Mouse (Mus musculus): ENCODE results near the gene Ints3.
"Not testable (repeated sequence)": the region's sequence is repeated elsewhere in the genome, so short reads cannot be mapped to it uniquely, and the experiment has no call there.

The Ints3 gene

DNA sequence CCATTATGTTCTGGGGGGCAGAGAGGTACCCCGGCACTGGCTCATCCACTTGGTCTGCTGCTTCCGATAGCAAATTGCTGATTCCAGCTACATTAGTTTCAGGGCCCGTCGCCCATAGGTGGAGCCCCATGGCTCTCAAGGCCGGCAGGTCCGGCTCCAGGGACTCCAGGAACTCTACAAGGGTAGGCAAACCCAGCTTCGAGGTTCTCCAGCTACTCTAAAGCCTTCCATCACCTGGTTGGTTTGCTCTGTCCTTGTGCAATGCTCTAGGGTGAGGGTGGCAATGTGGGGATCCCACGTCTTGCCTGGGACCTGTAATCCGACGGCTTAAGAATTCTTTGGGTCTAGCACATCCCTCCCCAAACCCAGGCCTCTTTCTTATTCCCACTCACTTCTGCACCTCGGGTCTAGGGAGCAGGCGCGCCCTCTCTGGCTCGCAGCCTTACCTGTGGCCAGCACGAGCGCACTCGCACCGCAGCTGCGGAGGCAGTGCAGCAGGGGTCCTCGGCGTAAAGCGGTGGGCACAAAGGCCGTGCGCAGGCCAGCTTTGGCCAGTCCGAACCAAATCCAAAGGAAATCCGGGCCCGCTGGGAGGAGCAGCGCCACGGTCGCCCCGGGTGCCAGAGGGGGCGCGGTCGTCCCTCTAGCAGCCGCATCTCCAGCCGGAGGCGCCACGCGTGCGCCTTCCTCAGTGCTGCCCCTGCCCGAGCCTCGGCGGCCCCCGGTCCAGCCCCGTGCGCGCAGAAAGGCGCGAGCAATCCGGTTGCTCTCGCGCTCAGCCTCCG, 44.5 kb downstream of the Ints3 start:
- DNase-seq = peak; percentile 57

DNA sequence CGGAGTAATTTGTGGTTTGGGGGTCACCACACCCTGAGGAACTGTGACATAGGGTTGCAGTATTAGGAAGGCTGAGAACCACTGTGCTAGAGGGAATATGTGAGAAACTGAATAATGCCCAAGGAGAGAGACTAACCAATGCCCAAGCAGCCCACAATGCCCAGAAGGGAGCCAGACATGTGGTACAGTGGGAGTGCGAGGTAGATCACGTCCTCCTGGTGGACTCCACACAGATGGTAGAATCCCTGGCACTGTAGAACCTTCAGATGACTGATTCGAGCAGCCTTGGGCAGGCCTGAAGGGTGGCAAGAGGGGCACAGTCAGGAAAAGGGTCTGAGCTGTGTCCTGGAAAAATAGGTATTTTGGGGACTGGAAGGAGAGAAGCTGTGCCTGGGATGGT, 45.2 kb downstream of the Ints3 start:
- DNase-seq = no peak

DNA sequence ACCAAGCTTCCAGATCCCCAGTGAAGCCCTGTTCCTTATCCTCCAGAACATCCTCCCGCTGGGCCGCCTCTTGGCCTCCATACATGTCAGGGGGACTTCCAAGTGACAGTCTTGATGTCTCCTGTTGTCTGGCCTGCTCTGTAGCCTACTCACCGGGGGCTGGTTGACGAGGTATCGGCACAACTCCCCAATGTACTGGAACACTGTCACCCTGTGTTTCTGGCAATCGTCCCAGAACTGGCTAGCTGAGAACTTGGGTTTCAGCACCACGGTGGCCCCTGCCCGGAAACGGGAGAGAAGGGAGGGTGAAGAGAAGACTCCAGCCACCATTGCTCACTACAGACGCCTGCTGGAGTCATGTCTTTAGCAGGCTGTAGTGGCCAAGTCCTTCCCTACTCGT, 45.9 kb downstream of the Ints3 start:
- DNase-seq = peak; percentile 21

DNA sequence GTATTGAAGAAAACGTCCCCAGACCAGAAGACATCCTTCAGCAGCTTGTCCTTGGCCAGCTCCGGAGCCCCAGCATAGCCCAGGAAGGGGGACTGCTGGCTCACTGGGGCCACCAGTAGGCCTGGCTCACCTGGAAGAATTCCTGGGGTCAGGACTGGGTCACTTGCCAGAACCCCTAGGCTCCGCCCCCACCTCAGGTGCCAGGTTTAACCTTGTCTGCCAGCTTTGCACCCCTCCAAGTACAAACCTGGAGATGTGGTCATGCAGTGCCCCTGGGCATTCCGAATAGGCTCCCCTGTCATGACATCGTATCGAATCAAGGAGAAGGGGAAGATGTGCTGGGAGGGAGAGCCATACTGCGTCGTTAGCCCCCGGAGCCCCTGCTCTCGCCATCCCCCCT, 46.6 kb downstream of the Ints3 start:
- DNase-seq = no peak

DNA sequence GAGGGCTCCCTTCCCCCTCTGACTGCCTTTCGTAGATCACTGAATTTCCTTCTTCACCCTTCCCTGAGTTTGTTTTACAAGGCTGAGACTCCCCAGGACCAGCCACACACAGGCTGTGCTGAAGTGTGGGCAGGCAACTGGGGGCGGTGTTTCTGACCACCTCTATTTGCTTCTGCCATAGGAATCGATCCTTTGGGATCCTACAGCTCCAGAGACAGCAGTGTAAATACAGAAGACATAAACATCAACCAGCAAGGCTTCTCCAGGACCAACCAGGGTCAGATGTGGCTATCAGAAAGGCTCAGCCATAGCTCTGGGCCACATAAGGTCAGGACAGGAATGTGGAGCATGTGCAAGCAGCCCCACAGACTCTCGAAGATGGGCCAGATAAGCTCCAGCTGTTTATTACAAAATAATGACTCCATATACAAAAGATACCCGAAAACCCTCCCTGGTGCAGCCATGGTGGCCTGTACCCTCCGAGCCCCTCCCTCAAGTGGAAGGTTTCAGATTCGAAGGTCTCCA, 48.5 kb downstream of the Ints3 start:
- DNase-seq = no peak

- DNase-seq = no peak
Measured at GRCm38 (mm10) chr3:90383690-90384089, 49.7 kb downstream of the Ints3 start.

DNA sequence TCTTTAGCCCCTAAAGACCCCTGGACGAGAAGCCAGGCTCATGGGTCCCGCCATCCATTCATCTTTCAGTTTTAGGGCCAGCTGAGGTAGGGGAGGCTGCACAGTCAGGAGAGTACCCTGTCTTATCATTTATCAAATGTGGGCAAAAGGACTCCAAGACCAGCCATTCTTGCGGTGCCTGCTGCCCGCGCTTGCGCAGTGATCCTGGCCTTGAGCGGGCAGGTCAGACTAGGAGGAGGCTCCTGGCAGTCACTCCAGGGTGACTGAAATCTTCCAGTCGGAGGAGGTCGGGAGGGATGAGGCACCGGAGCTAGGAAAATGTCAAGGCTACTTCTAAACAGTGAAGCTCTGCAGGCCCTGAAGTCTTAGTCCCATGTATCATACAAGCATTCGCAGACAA, 51.7 kb downstream of the Ints3 start:
- no peak for DNase-seq

DNA sequence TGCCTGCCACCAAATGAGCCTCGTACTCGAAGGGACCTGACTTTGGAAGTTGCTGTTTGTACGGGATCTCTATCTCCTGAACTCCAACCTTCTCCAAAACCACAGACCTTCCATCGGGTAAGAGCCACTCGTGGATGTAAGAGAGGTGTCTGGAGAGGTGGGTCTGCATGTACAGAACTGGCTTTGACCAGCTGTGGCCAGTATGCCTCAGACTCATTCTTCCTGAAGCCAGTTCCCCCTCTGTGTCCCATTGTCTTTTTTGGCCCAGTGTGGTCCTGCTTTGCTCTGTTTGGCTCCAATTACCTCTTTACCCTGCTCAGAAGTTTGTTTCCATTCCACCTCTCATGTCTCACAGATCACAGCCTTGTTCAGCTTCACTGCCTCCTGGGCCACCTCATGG, 54.9 kb downstream of the Ints3 start:
- no peak for DNase-seq

DNA sequence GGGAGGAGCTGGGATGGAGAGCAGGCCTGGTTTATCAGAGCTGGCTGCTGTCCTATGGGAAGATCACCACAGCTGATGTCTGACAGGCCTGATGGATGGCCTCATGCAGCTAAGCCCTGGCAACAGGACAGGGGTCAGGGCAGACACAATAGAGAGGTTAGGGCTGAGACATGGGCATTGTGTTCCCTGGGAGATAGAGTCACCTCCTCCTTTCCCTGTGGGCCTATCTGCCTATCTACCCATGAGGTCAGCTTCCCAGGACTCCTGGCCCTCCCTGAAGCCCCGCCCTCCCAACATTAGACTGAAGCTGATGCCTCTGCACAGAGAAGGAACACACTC, 57.2 kb downstream of the Ints3 start:
- DNase-seq = no peak

DNA sequence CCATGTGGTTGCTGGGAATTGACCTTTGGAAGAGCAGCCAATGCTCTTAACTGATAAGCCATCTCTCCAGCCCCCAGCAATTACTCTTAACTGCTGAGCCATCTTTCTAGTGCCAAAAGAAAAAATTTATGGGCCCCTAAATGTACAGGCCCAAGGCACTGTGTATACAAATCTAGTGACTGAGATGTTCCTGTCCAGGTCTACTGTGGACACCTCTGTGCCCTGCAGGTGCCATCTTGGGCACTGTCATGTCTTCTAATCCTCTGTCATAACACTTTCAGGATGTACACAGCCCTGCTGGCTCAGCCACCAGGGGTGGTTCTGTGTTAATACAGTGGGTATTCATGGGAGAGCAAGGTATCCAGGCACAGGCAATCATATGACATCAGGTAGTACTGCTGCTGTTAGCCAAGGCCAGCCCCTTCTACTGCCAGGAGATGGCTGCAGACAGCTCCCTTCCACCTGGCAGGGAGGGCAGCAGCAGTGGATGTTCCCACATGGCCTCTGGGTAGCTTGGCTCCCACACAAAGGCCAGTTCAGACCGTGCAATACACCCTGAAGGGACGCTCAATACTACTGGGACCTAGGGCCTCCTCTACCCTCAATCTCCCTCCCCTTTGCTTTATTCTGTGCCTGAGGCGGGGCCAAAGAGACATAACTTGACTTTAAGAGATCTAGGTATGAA, 57.7 kb downstream of the Ints3 start:
- no peak for DNase-seq

- no peak for DNase-seq
Measured at GRCm38 (mm10) chr3:90374368-90374767, 59.1 kb downstream of the Ints3 start.

GRCm38 (mm10) chr3:90373432-90374028, 59.9 kb downstream of the Ints3 start:
- peak; percentile 80 for DNase-seq

DNA sequence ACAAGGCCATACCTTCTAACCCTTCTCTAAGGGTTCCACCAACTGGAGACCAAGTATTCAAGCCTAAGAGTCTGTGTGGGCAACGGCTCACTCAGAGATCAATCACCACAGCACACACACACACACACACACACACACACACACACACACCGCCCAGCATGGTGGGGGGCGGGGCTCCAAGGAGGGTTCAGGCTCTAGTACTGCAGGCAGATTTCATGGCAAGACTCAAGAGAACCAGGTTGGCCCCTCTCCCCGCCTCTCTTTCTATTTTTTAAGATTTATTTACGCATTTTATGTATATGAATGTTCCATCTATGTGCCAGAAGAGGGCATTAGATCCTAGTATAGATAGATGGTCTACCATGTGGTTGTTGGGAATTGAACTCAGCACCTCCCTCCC, 60.6 kb downstream of the Ints3 start:
- no peak for DNase-seq

GRCm38 (mm10) chr3:90371857-90372256, 61.6 kb downstream of the Ints3 start:
- no peak for DNase-seq

GRCm38 (mm10) chr3:90369041-90369440, 64.4 kb downstream of the Ints3 start:
- no peak for DNase-seq

DNA sequence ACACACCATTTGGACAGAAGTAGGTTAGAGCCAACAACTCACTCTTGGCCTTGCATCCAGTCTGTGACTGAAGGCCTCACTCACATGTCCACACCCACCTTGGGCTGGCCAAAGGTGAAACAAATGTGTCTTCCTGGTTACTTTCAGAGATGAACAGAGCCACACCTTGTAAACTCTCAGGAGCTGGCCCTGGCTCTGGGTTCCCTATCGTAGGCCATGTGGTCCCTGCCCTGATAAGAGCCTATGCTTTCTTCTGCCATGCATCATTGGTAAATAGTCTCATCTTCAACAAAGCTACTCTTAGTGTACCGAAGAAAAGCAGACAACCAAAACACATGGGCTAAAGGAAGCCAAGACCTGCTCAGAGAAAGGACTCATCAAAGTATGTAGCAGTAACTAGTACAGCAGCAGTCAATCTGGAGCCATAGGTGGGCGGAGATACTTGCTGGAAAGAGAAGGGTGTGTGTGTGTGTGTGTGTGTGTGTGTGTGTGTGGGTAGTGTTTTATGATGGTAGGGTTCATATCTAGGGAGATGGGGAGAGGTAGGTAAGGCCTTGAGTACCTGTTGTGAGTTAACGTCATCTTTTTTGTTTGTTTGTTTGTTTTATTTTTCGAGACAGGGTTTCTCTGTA, 66.3 kb downstream of the Ints3 start:
- DNase-seq = no peak

DNA sequence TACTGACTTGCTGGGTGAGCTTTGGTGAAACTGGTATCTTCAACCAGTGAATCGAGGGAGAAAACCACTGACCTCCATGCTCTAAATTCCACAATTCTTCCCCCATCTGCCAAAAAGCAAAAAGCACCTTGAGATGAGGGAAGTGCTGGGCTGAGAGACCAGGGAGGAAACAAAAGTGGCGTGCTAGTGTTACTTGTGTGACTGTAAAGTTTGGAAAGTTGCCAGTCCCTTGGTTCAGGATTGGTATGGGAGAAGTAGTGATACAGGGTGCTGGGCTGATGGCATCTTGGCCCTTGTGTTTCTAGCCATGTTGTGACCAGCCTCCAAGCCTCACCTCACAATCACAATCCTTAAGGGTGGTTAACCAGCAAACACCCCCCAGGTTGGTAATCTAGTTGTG, 71.1 kb downstream of the Ints3 start:
- DNase-seq = no peak

DNA sequence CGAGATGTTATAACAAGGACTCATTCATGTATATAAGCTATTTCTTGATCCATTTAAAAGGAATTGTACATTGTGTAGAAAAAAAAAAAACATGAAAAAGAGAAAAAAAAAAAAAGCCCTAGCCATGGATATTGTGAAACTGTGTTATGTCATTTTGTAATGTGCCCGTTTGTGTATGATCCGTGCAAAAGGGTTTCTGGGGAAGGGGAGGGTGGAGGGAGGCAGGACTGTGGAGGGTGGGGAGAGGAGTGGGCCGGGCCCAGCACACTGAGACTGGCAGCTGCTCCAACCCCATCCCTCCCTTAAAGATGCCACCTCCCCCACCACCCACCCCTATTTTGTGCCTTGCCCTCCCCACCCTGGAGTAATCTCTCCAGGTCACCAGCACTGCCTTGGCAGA, 71.9 kb downstream of the Ints3 start:
- no peak for DNase-seq

DNA sequence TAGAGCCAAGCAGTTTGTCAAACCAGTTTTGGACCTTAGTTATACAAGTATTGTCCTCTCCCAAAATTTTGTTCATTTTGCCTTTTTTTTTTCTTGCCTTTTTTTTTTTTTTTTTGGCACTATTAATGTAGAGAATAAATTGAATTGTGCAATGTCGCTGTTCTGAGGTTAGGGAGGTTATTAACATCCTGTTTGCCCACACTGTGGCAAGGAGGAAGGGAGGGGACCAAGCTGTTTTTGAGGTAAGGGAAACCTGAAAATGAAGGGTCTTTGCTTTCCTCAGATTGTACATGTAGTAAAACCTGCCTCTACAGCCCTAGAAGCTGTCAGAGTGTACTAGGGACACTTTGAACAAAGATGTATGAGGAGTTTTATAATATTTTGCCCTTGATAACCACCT, 74.2 kb downstream of the Ints3 start:
- no peak for DNase-seq

DNA sequence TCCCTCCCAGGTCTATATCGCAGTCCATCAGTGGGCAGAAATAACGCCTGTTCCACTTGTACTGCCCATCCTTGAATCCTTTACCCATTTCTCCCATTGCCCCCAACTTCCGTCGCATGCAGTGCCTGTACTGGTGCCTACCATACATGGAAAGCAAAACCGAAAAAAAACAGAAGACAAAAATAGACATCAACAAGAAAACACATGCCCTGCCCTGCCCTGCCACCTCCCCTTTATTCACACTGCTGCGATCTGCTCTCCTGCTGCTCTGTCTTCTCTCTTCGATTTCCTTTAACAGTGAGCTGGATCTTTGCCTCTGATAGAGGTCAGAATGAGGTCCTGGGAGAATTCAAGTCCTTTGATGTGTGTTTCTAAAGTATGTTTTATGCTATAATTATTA, 75.5 kb downstream of the Ints3 start:
- DNase-seq = no peak

- DNase-seq = no peak
Measured at GRCm38 (mm10) chr3:90347847-90348246, 85.6 kb downstream of the Ints3 start.

- DNase-seq = not testable (repeated sequence)
Measured at GRCm38 (mm10) chr3:90342853-90343252, 90.6 kb downstream of the Ints3 start.

Data from kidney, adult 18-20 months (tissue).